Mouse (Mus musculus) lung, embryonic 15.5 days (tissue): ENCODE results near the gene Dtx2. TPM values are rescaled to one million over a fixed set of nuclear protein-coding genes. Genes with fewer than 3 reads are reported as not detected.

Experiments used
- ATAC-seq: fragments of 200-750 bp; cut with Nextera tagmentation; 2 replicates; pipeline ENCODE4 v1.8.0; 2017; ENCODE audit warnings: moderate number of reproducible peaks, borderline replicate concordance; ENCODE audit not compliant: low FRiP score, low TSS enrichment; ENCODE audit errors: extremely low read depth
- H3K27ac ChIP-seq: fragments of 300-500 bp; sonication (generic); 2 replicates; pipeline ENCODE4 v1.5.1; 2015; ENCODE audit warnings: moderate library complexity, mild to moderate bottlenecking, inconsistent platforms
- H3K27me3 ChIP-seq: fragments of 300-500 bp; sonication (generic); 2 replicates; pipeline ENCODE4 v1.6.1; 2015; ENCODE audit warnings: inconsistent platforms
- H3K36me3 ChIP-seq: fragments of 300-500 bp; sonication (generic); 2 replicates; pipeline ENCODE4 v1.6.1; 2015; ENCODE audit warnings: inconsistent platforms
- H3K4me1 ChIP-seq: fragments of 300-500 bp; sonication (generic); 2 replicates; pipeline ENCODE4 v1.6.1; 2015; ENCODE audit warnings: inconsistent platforms
- H3K4me2 ChIP-seq: fragments of 300-500 bp; sonication (generic); 2 replicates; pipeline ENCODE4 v1.6.1; 2015; ENCODE audit warnings: inconsistent platforms, mild to moderate bottlenecking, moderate library complexity
- H3K4me3 ChIP-seq: fragments of 300-500 bp; sonication (generic); 2 replicates; pipeline ENCODE4 v1.5.1; 2015; ENCODE audit warnings: mild to moderate bottlenecking, inconsistent platforms
- H3K9ac ChIP-seq: fragments of 300-500 bp; sonication (generic); 2 replicates; pipeline ENCODE4 v1.6.1; 2015; ENCODE audit warnings: inconsistent platforms
- H3K9me3 ChIP-seq: fragments of 300-500 bp; sonication (generic); 2 replicates; pipeline ENCODE4 v1.6.1; 2016; ENCODE audit warnings: inconsistent platforms
- WGBS: fragments of 180-500 bp; shearing (Covaris S2); methylation state at CpG from one replicate; pipeline ENCODE4 v1.1.7; 2015; 5-methylcytosine and 5-hydroxymethylcytosine counted together
- polyA plus RNA-seq: library from polyadenylated mRNA; unstranded; fragments of >200 nt; fragmentation: Nextera tagmentation; extraction: Ambion mirVana; gene quantifications from 2 replicates; pipeline ENCODE4 v1.2.1, GENCODE M21; 2015

The Dtx2 gene
- polyA plus RNA-seq, 1 experiment from 2014 or later, result 23.8 TPM

GRCm38 (mm10) chr5:136076284-136076683 is 81.7 kb downstream of the Dtx2 start:
- WGBS, result 20% methylated on average over 7 of the region's 7 CpGs
- Histone ChIP-seq H3K9ac (no peak overlapping the region), H3K27me3 (no peaks in the 10 kb centered on the region), H3K4me2 (0 out of 2 replicates have a peak overlapping the region, but pooled peaks have one; percentile 1), H3K4me1 (peaks cover 9% of the 10 kb centered on the region; the same call in 1 of the 2 replicates), H3K9me3 (no peaks in the 10 kb centered on the region), H3K27ac (no peak overlapping the region), H3K36me3 (no peaks in the 10 kb centered on the region), H3K4me3 (no peak overlapping the region)
- ATAC-seq, result no peak

- no peaks in the 10 kb centered on the region for H3K9me3 ChIP-seq
- no peak for ATAC-seq
- no peak overlapping the region for H3K4me3 ChIP-seq
- WGBS, result 66% methylated on average over 9 of the region's 9 CpGs
- H3K36me3 ChIP-seq, result no peaks in the 10 kb centered on the region
- no peaks in the 10 kb centered on the region for H3K27me3 ChIP-seq
- H3K4me1 ChIP-seq, result peaks cover 9% of the 10 kb centered on the region; the same call in 1 of the 2 replicates
- no peak overlapping the region for H3K4me2 ChIP-seq
- no peak overlapping the region for H3K9ac ChIP-seq
- H3K27ac ChIP-seq, result no peak overlapping the region
Measured at GRCm38 (mm10) chr5:136077001-136077550, 82.5 kb downstream of the Dtx2 start.

GRCm38 (mm10) chr5:136078136-136078535 is 83.5 kb downstream of the Dtx2 start:
- H3K4me2 ChIP-seq, result no peak overlapping the region
- no peak overlapping the region for H3K4me3 ChIP-seq
- no peak overlapping the region for H3K9ac ChIP-seq
- no peaks in the 10 kb centered on the region for H3K9me3 ChIP-seq
- no peak for ATAC-seq
- WGBS, result 87% methylated on average over 5 of the region's 5 CpGs
- H3K4me1 ChIP-seq, result peaks cover 11% of the 10 kb centered on the region
- no peaks in the 10 kb centered on the region for H3K36me3 ChIP-seq
- H3K27me3 ChIP-seq, result no peaks in the 10 kb centered on the region
- H3K27ac ChIP-seq, result no peak overlapping the region

GRCm38 (mm10) chr5:136082345-136082744 is 87.7 kb downstream of the Dtx2 start:
- Histone ChIP-seq H3K27me3 (peaks cover 17% of the 10 kb centered on the region; the same call in 1 of the 2 replicates), H3K9me3 (no peaks in the 10 kb centered on the region), H3K27ac (no peak overlapping the region), H3K36me3 (no peaks in the 10 kb centered on the region), H3K4me1 (peaks cover 23% of the 10 kb centered on the region), H3K4me2 (no peak overlapping the region), H3K9ac (no peak overlapping the region), H3K4me3 (no peak overlapping the region)
- no peak for ATAC-seq
- 69% methylated on average over 4 of the region's 4 CpGs for WGBS

Other genes starting within 250 kb of the Dtx2 start
- 0.24 and 0.57 TPM in 2 replicates for gene Styxl1, start 216.4 kb upstream of the Dtx2 start, polyA plus RNA-seq
- 452 and 462 TPM in 2 replicates for gene Mdh2, start 216.3 kb upstream of the Dtx2 start, polyA plus RNA-seq
- gene Srrm3, start 187.9 kb upstream of the Dtx2 start, polyA plus RNA-seq, result 0.20 and 0.64 TPM in 2 replicates
- gene Hspb1, start 106.9 kb upstream of the Dtx2 start, polyA plus RNA-seq, result 114 and 129 TPM in 2 replicates
- 144 and 156 TPM in 2 replicates for gene Ywhag, start 60.2 kb upstream of the Dtx2 start, polyA plus RNA-seq
- 3.2 and 3.5 TPM in 2 replicates for gene Ssc4d, start 20.3 kb upstream of the Dtx2 start, polyA plus RNA-seq
- gene Zp3, start 14.7 kb upstream of the Dtx2 start, polyA plus RNA-seq, result not detected in 2 replicates
- 22.5 and 27.8 TPM in 2 replicates for gene Upk3b, start 43.7 kb downstream of the Dtx2 start, polyA plus RNA-seq
- gene Upk3bl, start 59.7 kb downstream of the Dtx2 start, polyA plus RNA-seq, result 4.2 and 5.1 TPM in 2 replicates
- 2.6 and 4.1 TPM in 2 replicates for gene Rasa4, start 89.1 kb downstream of the Dtx2 start, polyA plus RNA-seq
- gene Polr2j, start 121.8 kb downstream of the Dtx2 start, polyA plus RNA-seq, result 198 and 223 TPM in 2 replicates
- gene Lrwd1, start 141.3 kb downstream of the Dtx2 start, polyA plus RNA-seq, result 36.7 and 37.5 TPM in 2 replicates
- 15.4 and 18.0 TPM in 2 replicates for gene Alkbh4, start 141.3 kb downstream of the Dtx2 start, polyA plus RNA-seq
- 7.7 and 8.3 TPM in 2 replicates for gene Orai2, start 175.9 kb downstream of the Dtx2 start, polyA plus RNA-seq
- 37.7 and 42.8 TPM in 2 replicates for gene Prkrip1, start 204.2 kb downstream of the Dtx2 start, polyA plus RNA-seq